Mouse (Mus musculus) cerebellum, adult 11 months (tissue): Measurements from ENCODE around the gene Ascc1.
"Not testable (repeated sequence)": the region's sequence is repeated elsewhere in the genome, so short reads cannot be mapped to it uniquely, and the experiment has no call there.

Source experiments
- DNase-seq: peaks from one replicate; pipeline ENCODE4 v3.0.0; 2022

Ascc1 gene

GRCm38 (mm10) chr10:60120630-60121029, 118.0 kb downstream of the Ascc1 start:
- DNase-seq = no peak

GRCm38 (mm10) chr10:60124078-60124477, 121.5 kb downstream of the Ascc1 start:
- no peak for DNase-seq

GRCm38 (mm10) chr10:60125529-60126327, 123.1 kb downstream of the Ascc1 start:
- DNase-seq = no peak

DNA sequence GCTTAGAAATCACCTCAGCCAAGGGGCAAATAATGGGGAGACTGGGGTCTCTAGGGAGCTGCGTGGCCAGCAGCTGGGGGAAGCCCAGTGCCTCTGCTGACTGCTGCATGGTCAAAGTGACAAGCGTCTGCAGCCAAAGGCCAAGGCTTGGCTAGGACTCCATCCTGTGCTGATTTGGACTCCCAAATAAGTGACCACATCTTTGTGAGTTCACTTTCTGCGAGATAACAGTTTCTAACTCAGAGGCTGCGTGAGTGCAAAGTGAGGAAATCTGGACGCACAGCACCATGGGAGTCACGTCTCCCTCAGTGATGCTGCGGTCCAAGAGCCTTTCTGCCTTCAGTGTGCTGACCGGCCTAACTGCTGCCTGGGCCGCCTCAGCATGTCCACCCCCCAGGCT, 125.7 kb downstream of the Ascc1 start:
- no peak for DNase-seq

- DNase-seq = no peak
These were observed 127.9 kb downstream of the Ascc1 start for GRCm38 (mm10) chr10:60130504-60130903.

DNA sequence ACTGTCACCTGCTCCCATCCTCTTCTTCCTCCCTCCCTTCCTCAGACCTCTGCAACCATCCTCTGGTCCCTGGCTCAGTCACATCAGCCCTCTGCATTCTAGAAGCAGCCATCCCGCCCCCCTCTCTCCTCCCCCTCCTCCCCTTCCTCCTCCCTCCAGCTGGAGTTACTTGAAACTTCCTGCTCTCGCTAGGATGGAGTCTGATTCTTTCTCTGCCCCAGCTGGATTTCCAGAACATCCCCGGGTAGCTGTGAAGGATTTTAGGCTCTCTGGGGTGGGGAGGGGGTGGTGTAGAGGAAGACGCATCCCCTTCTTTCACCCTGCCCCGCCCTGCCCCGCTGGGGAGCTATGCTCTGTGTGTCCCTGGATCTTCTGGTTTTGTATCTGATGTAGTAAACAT, 130.9 kb downstream of the Ascc1 start:
- DNase-seq = no peak

- no peak for DNase-seq
These were observed 131.6 kb downstream of the Ascc1 start for GRCm38 (mm10) chr10:60134201-60134600.

- not testable (repeated sequence) for DNase-seq
These were observed 133.4 kb downstream of the Ascc1 start for GRCm38 (mm10) chr10:60136010-60136409.

DNA sequence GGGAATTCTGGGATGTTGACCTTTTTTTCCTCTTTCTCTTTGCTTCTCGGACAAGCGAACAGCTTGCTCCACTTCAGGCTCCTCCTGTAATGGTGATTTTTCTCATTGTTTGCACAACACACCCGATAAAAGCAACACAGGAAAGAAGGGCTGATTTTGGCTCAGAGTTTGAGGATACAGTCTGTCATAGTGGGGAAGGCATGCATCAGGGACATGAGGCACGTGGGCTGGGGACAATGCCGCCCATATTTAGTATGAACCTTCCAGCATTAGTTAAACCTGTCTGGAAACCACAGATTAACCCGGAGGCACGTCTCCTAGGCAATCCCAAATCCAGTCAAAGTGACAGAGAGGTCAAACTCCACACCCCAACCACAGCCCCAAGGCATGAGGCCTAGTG, 134.3 kb downstream of the Ascc1 start:
- no peak for DNase-seq

DNA sequence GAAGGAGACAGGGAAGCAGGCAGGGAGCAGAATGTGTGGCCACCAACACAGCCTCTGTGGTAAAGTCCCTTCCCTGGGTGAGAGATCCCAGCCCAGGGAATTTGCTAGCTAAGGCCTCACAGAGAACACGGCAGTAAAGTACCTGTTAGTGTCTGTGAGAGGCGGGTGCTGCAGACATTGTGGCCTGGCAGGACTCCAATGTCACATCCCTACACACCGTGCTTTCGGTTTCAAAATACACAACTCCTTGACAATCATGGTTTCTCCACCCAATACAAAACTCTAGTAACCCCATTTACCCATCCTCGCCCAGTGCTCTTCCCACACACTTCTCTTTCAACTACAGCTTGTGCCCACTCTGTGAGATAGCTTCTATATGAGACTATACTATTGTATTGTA, 136.1 kb downstream of the Ascc1 start:
- DNase-seq = no peak

- DNase-seq = no peak
These were observed 138.1 kb downstream of the Ascc1 start for GRCm38 (mm10) chr10:60140751-60141150.

DNA sequence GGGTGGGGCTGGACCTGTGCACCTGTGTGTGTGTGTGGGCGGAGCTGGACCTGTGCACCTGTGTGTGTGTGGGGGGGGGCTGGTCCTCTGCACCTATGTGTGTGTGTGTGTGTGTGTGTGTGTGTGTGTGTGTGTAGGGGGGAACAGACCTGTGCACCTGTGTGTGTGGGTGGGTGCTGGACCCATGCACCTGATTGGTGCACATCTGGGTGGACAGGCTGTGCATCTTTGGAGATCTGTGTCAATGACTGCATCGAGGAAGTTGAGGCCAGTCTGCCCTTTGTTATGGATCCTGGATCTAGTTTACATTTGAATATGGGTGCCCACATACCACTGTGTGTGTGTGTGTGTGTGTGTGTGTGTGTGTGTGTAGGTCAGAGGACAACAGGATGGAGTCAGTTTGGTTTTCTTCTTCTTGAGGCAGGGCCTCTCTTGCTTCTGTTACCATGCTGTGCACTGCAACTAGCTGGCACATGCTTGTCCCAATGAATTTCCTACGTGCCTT, 139.1 kb downstream of the Ascc1 start:
- DNase-seq = no peak

GRCm38 (mm10) chr10:60147510-60148047, 145.0 kb downstream of the Ascc1 start:
- not testable (repeated sequence) for DNase-seq

GRCm38 (mm10) chr10:60148087-60148486, 145.5 kb downstream of the Ascc1 start:
- peak; percentile 67 for DNase-seq
